In the genomic region with DNA sequence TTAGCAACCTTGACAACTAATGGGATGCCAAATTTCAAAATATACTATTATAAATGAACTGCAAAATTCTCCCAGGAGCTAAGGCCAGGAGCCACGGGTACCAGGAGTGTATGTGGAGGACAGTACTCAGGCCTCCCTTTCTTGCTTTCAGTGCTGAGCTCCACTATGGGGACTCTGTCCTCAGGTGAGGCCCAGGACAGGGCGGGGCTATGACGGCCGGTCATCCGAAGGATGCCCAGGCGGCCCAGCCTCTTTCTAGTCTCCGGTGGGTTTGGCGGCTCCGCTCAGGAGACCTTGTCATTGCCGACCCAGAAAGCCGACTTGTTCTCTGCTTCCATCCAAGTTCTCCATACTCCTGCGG, we compare ENCODE assay signal across 8 mouse cellular contexts. TPM values are rescaled to one million over a fixed set of nuclear protein-coding genes. Genes with fewer than 3 reads are reported as not detected.
A peak's percentile ranks its signal among the peaks of the same experiment; 100 is the strongest.
DNase-seq lines count a peak whose midpoint lies in the region; ATAC-seq and TF ChIP-seq lines count a peak whose summit lies in the region.

No protein-coding gene starts in this region.

- H3K9ac ChIP-seq in heart, embryonic 15.5 days, result peak overlapping the region; percentile 70
- peak overlapping the region; percentile 52 for H3K9ac ChIP-seq in hindbrain, embryonic 15.5 days
- H3K9ac ChIP-seq in midbrain, embryonic 13.5 days (replicated peaks), result peak overlapping the region; percentile 59

- H3K27me3 ChIP-seq in heart, embryonic 15.5 days, result no peaks in the 10 kb centered on the region
- H3K27me3 ChIP-seq in hindbrain, embryonic 15.5 days, result no peaks in the 10 kb centered on the region
- peaks cover 23% of the 10 kb centered on the region; the same call in 1 of the 2 replicates for H3K27me3 ChIP-seq in midbrain, embryonic 13.5 days

- no peaks in the 10 kb centered on the region for H3K4me1 ChIP-seq in heart, embryonic 15.5 days (replicated peaks)
- H3K4me1 ChIP-seq in bone marrow, adult 2 months (ENCODE audit: control insufficient read depth, insufficient read depth, low read length), result no peaks in the 10 kb centered on the region
- peaks cover 4% of the 10 kb centered on the region for H3K4me1 ChIP-seq in hindbrain, embryonic 15.5 days (replicated peaks)
- H3K4me1 ChIP-seq in midbrain, embryonic 13.5 days (replicated peaks), result peaks cover 6% of the 10 kb centered on the region

- peak overlapping the region; percentile 60 for H3K4me2 ChIP-seq in heart, embryonic 15.5 days
- peak overlapping the region; percentile 65 for H3K4me2 ChIP-seq in hindbrain, embryonic 15.5 days
- H3K4me2 ChIP-seq in midbrain, embryonic 13.5 days (replicated peaks), result peak overlapping the region; percentile 51

- WGBS in heart, embryonic 15.5 days, result 14% methylated on average over 12 of the region's 12 CpGs
- 10% methylated on average over 12 of the region's 12 CpGs for WGBS in bone marrow, adult 2 months
- 28% methylated on average over 12 of the region's 12 CpGs for WGBS in hindbrain, embryonic 15.5 days
- WGBS in midbrain, embryonic 13.5 days, result 24% methylated on average over 12 of the region's 12 CpGs

- intact Hi-C loops in heart, postnatal 36 days (cut with DNase I), result loop anchor here (10.0 kb wide), 2 partner anchors 263 to 493 kb away; a partner anchor contains a TSS

- no peaks in the 10 kb centered on the region for H3K36me3 ChIP-seq in heart, embryonic 15.5 days
- H3K36me3 ChIP-seq in hindbrain, embryonic 15.5 days, result no peaks in the 10 kb centered on the region
- no peaks in the 10 kb centered on the region for H3K36me3 ChIP-seq in midbrain, embryonic 13.5 days

- peak; percentile 45 for ATAC-seq in heart, embryonic 15.5 days (replicated peaks; ENCODE audit: insufficient number of reproducible peaks, insufficient read depth, low FRiP score, low read depth)
- peak; percentile 81 for ATAC-seq in hindbrain, embryonic 15.5 days (ENCODE audit: low FRiP score, low read depth)
- peak; percentile 85 for ATAC-seq in midbrain, embryonic 13.5 days

- TF ChIP-seq POLR2A in bone marrow, adult 2 months (IDR thresholded peaks at IDR 0.05; ENCODE audit: borderline replicate concordance, control insufficient read depth, low read depth, low read length), result no peak

- H3K9me3 ChIP-seq in heart, embryonic 15.5 days (replicated peaks), result no peaks in the 10 kb centered on the region
- H3K9me3 ChIP-seq in hindbrain, embryonic 15.5 days, result no peaks in the 10 kb centered on the region
- no peaks in the 10 kb centered on the region for H3K9me3 ChIP-seq in midbrain, embryonic 13.5 days

- no peak for DNase-seq in heart, postnatal 36 days
- no peak for DNase-seq in layer of hippocampus, adult 8-10 months (ENCODE audit: low spot score in 2 of 2)
- DNase-seq in left cerebral cortex, adult 18-20 months (ENCODE audit: low spot score in 2 of 2), result no peak
- no peak for DNase-seq in adrenal gland, postnatal 14 days

- no peak for TF ChIP-seq CTCF in bone marrow, adult 2 months (IDR thresholded peaks at IDR 0.05; ENCODE audit: control insufficient read depth, insufficient read depth, low read length)

- H3K4me3 ChIP-seq in heart, embryonic 15.5 days, result peak overlapping the region; percentile 74
- peak overlapping the region; percentile 97 for H3K4me3 ChIP-seq in bone marrow, adult 2 months (replicated peaks; ENCODE audit: control insufficient read depth, low read depth, low read length)
- H3K4me3 ChIP-seq in hindbrain, embryonic 15.5 days, result peak overlapping the region; percentile 59
- peak overlapping the region; percentile 59 for H3K4me3 ChIP-seq in midbrain, embryonic 13.5 days (replicated peaks)

- peak overlapping the region; percentile 95 for H3K27ac ChIP-seq in heart, embryonic 15.5 days
- H3K27ac ChIP-seq in bone marrow, adult 2 months (ENCODE audit: control insufficient read depth, insufficient read depth, low read depth, low read length, poor library complexity), result peak overlapping the region; percentile 91
- peak overlapping the region; percentile 84 for H3K27ac ChIP-seq in hindbrain, embryonic 15.5 days (replicated peaks)
- peak overlapping the region; percentile 74 for H3K27ac ChIP-seq in midbrain, embryonic 13.5 days

RNA-seq across cellular contexts. Expression of a gene that starts 0.3 kb away (rescaled TPM):
- polyA plus RNA-seq in heart, embryonic 15.5 days (2015; fragmentation: Nextera tagmentation; extraction: Ambion mirVana), result 20.1 and 21.7 TPM in 2 replicates
- total RNA-seq in heart, postnatal 36 days (2021), result 10 to 100 TPM; 10.3 to 14.4 TPM
- polyA plus RNA-seq in bone marrow, adult 2 months (2011; ENCODE audit: insufficient read depth, insufficient read length, low replicate concordance, missing spikeins), result 7.8 and 21.6 TPM in 2 replicates
- 10.3 and 10.8 TPM in 2 replicates for polyA plus RNA-seq in hindbrain, embryonic 15.5 days (2015; fragmentation: Nextera tagmentation; extraction: Ambion mirVana)
- 15.9 and 18.4 TPM in 2 replicates for polyA plus RNA-seq in midbrain, embryonic 13.5 days (2015; fragmentation: Nextera tagmentation; extraction: Ambion mirVana)
- total RNA-seq in layer of hippocampus, adult 8-10 months (2022), result 10 to 100 TPM; 23.2 to 51.2 (median 35.5) TPM
- 10 to 100 TPM; 31.1 to 38.2 TPM for total RNA-seq in left cerebral cortex, adult 18-20 months (2021)
- 25.3 and 27.5 TPM in 2 replicates for total RNA-seq in adrenal gland, postnatal 14 days (2021)
